Comparison of ENCODE assay signal across 8 mouse cellular contexts in the genomic region with DNA sequence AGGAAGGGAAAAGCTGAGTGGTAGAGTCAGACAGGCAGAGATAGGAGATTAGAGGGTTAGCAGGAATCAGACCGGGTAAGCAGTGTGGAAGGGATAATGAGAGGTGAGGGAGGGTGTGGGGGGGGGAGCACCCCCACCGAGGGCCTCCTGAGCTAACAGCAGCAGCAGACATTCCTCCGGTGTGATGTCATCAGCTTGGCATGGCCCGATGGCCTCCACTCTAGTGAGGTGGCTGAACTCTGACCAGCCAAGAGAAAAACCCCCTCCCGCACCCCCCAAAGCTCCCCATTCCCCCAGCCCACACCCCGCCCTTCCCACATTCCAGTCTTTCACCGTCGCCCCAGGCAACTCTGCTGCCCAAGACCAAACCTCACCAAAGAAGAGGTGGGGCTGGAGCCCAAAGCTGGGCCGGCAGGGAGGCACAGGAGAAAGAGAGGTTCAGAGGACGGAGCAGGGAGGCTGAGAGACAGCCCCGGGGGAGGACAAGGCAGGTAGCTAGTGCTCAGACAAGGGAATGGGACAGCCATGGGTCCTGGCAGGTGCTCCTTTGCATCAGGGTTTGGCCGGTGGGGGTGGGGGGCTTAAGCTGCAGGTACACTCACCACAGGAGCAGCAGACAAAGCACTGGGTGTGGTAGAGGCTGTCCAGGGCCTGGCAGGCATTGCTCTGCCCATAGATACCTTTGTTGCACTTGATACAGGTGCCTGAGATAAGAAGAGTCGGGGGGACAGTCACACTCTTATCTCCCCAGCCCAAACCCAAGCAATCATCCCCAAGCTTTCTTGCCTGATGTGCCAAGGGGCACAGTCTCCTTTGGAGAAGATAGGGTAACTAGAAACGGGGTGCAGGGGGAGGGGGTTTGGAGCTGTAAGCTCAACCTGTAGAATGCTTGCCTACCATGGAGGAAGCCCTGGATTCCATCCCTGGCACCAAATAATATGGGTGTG. TPM values are rescaled to one million over a fixed set of nuclear protein-coding genes. Genes with fewer than 3 reads are reported as not detected.
DNase-seq lines count a peak whose midpoint lies in the region; ATAC-seq and TF ChIP-seq lines count a peak whose summit lies in the region.

No protein-coding gene starts in this region.

- H3K4me2 ChIP-seq in heart, embryonic 15.5 days: peak overlapping the region; percentile 84
- peak overlapping the region; percentile 82 for H3K4me2 ChIP-seq in midbrain, embryonic 13.5 days (replicated peaks)

- H3K27ac ChIP-seq in heart, embryonic 15.5 days: peak overlapping the region; percentile 93
- peak overlapping the region; percentile 73 for H3K27ac ChIP-seq in midbrain, embryonic 13.5 days
- H3K27ac ChIP-seq in cerebellum, adult 2 months (ENCODE audit: insufficient read depth, low read length): no peak overlapping the region

- no peaks in the 10 kb centered on the region for H3K9me3 ChIP-seq in heart, embryonic 15.5 days (replicated peaks)
- H3K9me3 ChIP-seq in midbrain, embryonic 13.5 days: no peaks in the 10 kb centered on the region

- no peaks in the 10 kb centered on the region for H3K27me3 ChIP-seq in heart, embryonic 15.5 days
- peaks cover 29% of the 10 kb centered on the region for H3K27me3 ChIP-seq in midbrain, embryonic 13.5 days
- H3K27me3 ChIP-seq in cerebellum, adult 2 months (ENCODE audit: control insufficient read depth, insufficient read depth, low read length): peaks cover 10% of the 10 kb centered on the region; the same call in 1 of the 2 replicates

- no peak for TF ChIP-seq POLR2A in cerebellum, adult 2 months (IDR thresholded peaks at IDR 0.05; ENCODE audit: borderline replicate concordance, insufficient read depth, low read length)

- peaks cover 28% of the 10 kb centered on the region for H3K36me3 ChIP-seq in heart, embryonic 15.5 days
- peaks cover 16% of the 10 kb centered on the region for H3K36me3 ChIP-seq in midbrain, embryonic 13.5 days

- peak; percentile 58 for ATAC-seq in heart, embryonic 15.5 days (replicated peaks; ENCODE audit: insufficient number of reproducible peaks, insufficient read depth, low FRiP score, low read depth)
- ATAC-seq in midbrain, embryonic 13.5 days: peak; percentile 59

- TF ChIP-seq CTCF in cerebellum, adult 2 months (IDR thresholded peaks at IDR 0.05; ENCODE audit: borderline replicate concordance, insufficient read depth, low read depth, low read length): no peak

- peak; percentile 91 for DNase-seq in 3134 (ENCODE audit: extremely low read depth, insufficient read length, low spot score)
- DNase-seq in adrenal gland, postnatal 14 days: peak; percentile 77
- DNase-seq in kidney, postnatal 4 days: peak; percentile 76 to 87
- DNase-seq in layer of hippocampus, postnatal 25 days (ENCODE audit: extremely low spot score in 1 of 2, low spot score in 1 of 2): no peak
- no peak for DNase-seq in cerebellum, adult 2 months
- DNase-seq in right cerebral cortex, postnatal 4 days: no peak

- WGBS in heart, embryonic 15.5 days: 6% methylated on average over 14 of the region's 14 CpGs
- 2% methylated on average over 14 of the region's 14 CpGs for WGBS in midbrain, embryonic 13.5 days
- WGBS in cerebellum, adult 2 months: 44% methylated on average over 14 of the region's 14 CpGs

- peak overlapping the region; percentile 81 for H3K4me3 ChIP-seq in heart, embryonic 15.5 days
- peak overlapping the region; percentile 65 for H3K4me3 ChIP-seq in midbrain, embryonic 13.5 days (replicated peaks)
- H3K4me3 ChIP-seq in cerebellum, adult 2 months (replicated peaks; ENCODE audit: insufficient read depth, low read depth, low read length): no peak overlapping the region

- peak overlapping the region; percentile 93 for H3K9ac ChIP-seq in heart, embryonic 15.5 days
- peak overlapping the region; percentile 36; the same call in 1 of the 2 replicates for H3K9ac ChIP-seq in midbrain, embryonic 13.5 days (replicated peaks)

- peaks cover 59% of the 10 kb centered on the region for H3K4me1 ChIP-seq in heart, embryonic 15.5 days (replicated peaks)
- H3K4me1 ChIP-seq in midbrain, embryonic 13.5 days (replicated peaks): peaks cover 75% of the 10 kb centered on the region
- H3K4me1 ChIP-seq in cerebellum, adult 2 months (ENCODE audit: control insufficient read depth, insufficient read depth, low read length): no peaks in the 10 kb centered on the region

RNA-seq across cellular contexts. Expression of a gene that starts 4.3 kb away (rescaled TPM):
- 18.2 and 23.3 TPM in 2 replicates for total RNA-seq in adrenal gland, postnatal 14 days (2021)
- polyA plus RNA-seq in heart, embryonic 15.5 days (2015; fragmentation: Nextera tagmentation; extraction: Ambion mirVana): 23.1 and 35.5 TPM in 2 replicates
- polyA plus RNA-seq in midbrain, embryonic 13.5 days (2015; fragmentation: Nextera tagmentation; extraction: Ambion mirVana): 13.5 and 18.0 TPM in 2 replicates
- 1 to 10 TPM; 1.3 to 2.4 TPM for total RNA-seq in layer of hippocampus, postnatal 25 days (2021)
- polyA plus RNA-seq in cerebellum, adult 2 months (2012; rRNA removed): 1.9 TPM in 2 replicates

RNA-seq across cellular contexts. Expression of a gene that starts 18.6 kb away (rescaled TPM):
- 27.6 and 29.3 TPM in 2 replicates for total RNA-seq in adrenal gland, postnatal 14 days (2021)
- polyA plus RNA-seq in heart, embryonic 15.5 days (2015; fragmentation: Nextera tagmentation; extraction: Ambion mirVana): 34.0 and 39.8 TPM in 2 replicates
- 19.2 and 21.7 TPM in 2 replicates for polyA plus RNA-seq in midbrain, embryonic 13.5 days (2015; fragmentation: Nextera tagmentation; extraction: Ambion mirVana)
- 1 to 10 TPM; 2.4 to 3.9 TPM for total RNA-seq in layer of hippocampus, postnatal 25 days (2021)
- polyA plus RNA-seq in cerebellum, adult 2 months (2012; rRNA removed): 9.5 and 9.9 TPM in 2 replicates

RNA-seq across cellular contexts. Expression of a gene that starts 32.7 kb away (rescaled TPM):
- total RNA-seq in adrenal gland, postnatal 14 days (2021): 5.4 and 6.2 TPM in 2 replicates
- polyA plus RNA-seq in heart, embryonic 15.5 days (2015; fragmentation: Nextera tagmentation; extraction: Ambion mirVana): 4.8 and 5.0 TPM in 2 replicates
- polyA plus RNA-seq in midbrain, embryonic 13.5 days (2015; fragmentation: Nextera tagmentation; extraction: Ambion mirVana): 8.7 and 9.3 TPM in 2 replicates
- total RNA-seq in layer of hippocampus, postnatal 25 days (2021): 1 to 10 TPM; 5.4 to 8.4 TPM
- 3.2 and 4.0 TPM in 2 replicates for polyA plus RNA-seq in cerebellum, adult 2 months (2012; rRNA removed)

RNA-seq across cellular contexts. Expression of a gene that starts 44.8 kb away (rescaled TPM):
- 248 and 259 TPM in 2 replicates for total RNA-seq in adrenal gland, postnatal 14 days (2021)
- 294 and 335 TPM in 2 replicates for polyA plus RNA-seq in heart, embryonic 15.5 days (2015; fragmentation: Nextera tagmentation; extraction: Ambion mirVana)
- 438 and 468 TPM in 2 replicates for polyA plus RNA-seq in midbrain, embryonic 13.5 days (2015; fragmentation: Nextera tagmentation; extraction: Ambion mirVana)
- 100 to 1,000 TPM; 208 to 218 TPM for total RNA-seq in layer of hippocampus, postnatal 25 days (2021)
- polyA plus RNA-seq in cerebellum, adult 2 months (2012; rRNA removed): 221 and 225 TPM in 2 replicates

RNA-seq across cellular contexts. Expression of a gene that starts 48.2 kb away (rescaled TPM):
- total RNA-seq in adrenal gland, postnatal 14 days (2021): not detected in 2 replicates
- polyA plus RNA-seq in heart, embryonic 15.5 days (2015; fragmentation: Nextera tagmentation; extraction: Ambion mirVana): 1.7 and 17.6 TPM in 2 replicates
- polyA plus RNA-seq in midbrain, embryonic 13.5 days (2015; fragmentation: Nextera tagmentation; extraction: Ambion mirVana): 0.15 TPM in 1 of 2 replicates, not detected in the other
- under 1 TPM; 0.16 to 0.32 TPM for total RNA-seq in layer of hippocampus, postnatal 25 days (2021)
- 0.10 TPM in 1 of 2 replicates, not detected in the other for polyA plus RNA-seq in cerebellum, adult 2 months (2012; rRNA removed)

Comparison
In these comparisons a context has a peak if more than half of its experiments do, and no peak if none do; other contexts are left out.
1. DNase-seq: peak in 3134 (single experiment), adrenal gland, postnatal 14 days (single experiment) and kidney, postnatal 4 days (2 of 2); none in layer of hippocampus, postnatal 25 days (0 of 2), cerebellum, adult 2 months (0 of 2) and right cerebral cortex, postnatal 4 days (single experiment).